Mouse (Mus musculus): ENCODE results near the gene Lix1l. TPM values are rescaled to one million over a fixed set of nuclear protein-coding genes. Genes with fewer than 3 reads are reported as not detected.
"Not testable (repeated sequence)": the region's sequence is repeated elsewhere in the genome, so short reads cannot be mapped to it uniquely, and the experiment has no call there.

The Lix1l gene
- polyA plus RNA-seq, 1 experiment from 2014 or later, result 8.7 TPM

DNA sequence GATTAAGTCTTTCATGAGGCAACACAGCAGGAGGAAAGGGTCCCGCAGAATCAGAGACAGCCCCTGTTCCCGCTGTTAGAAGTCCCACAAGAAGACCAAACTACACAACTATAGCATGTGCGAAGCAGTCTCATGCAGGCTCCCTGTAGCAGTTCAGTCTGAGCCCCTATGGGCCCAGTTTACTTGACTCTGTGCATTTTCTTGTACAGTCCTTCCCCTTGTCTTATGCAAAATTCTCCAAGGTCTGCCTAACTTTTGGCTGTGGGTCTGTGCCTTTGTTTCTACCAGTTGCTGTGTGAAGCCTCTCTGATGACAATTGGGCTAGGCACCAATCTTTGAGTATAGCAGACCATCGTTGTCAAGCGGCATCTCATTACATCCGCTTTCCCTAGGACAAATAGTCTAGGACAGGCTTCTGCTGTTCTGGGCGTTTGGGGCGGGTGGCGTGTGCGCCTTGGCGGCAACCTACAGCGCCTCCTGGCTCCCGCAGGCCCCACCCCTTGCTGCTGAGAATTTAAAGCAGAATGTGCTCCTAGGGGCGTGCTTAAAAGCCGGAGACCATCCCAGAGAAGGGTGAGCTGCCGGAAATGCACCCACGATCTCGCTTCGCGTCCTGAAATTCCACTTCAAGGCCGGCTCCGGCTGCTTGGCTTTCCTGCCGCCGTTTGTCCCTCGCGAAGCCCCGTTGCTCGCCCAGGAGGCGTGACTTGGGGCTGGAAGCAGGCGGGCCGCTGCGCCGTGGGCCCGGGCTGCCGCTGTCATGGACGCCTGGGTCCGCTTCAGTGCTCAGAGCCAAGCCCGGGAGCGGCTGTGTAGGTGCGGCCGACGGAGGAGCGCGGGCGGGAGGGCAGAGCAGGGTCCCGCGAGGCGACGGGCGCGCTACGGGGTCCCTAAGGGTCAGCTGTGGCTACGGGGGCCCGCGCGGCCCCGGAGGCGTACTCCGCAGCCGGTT lies 34.3 kb downstream of the Lix1l start, which contains the start of the genes Pex11b and Gm42957:
Gene Pex11b (plus strand): TSS at position 449 of the 952 bp plus-strand sequence.
Gene Gm42957 (plus strand): TSS at position 547 of the 952 bp plus-strand sequence.
- ATAC-seq (ENCODE audit: insufficient number of reproducible peaks, low FRiP score, low TSS enrichment, low read depth), result peak; percentile 92
- peaks cover 58% of the 10 kb centered on the region for H3K36me3 ChIP-seq
- no peaks in the 10 kb centered on the region for H3K27me3 ChIP-seq
- 2% methylated on average over 58 of the region's 60 CpGs for WGBS
- H3K9me3 ChIP-seq (replicated peaks), result no peaks in the 10 kb centered on the region
- peak within 1 kb of the TSS; percentile 90 for H3K27ac ChIP-seq (replicated peaks)
- peak within 1 kb of the TSS; percentile 95 for H3K4me3 ChIP-seq (replicated peaks)
- H3K4me1 ChIP-seq, result peaks cover 26% of the 10 kb centered on the region
- peak within 1 kb of the TSS; percentile 97 for H3K9ac ChIP-seq
- peak within 1 kb of the TSS; percentile 60 for H3K4me2 ChIP-seq (replicated peaks)

DNA sequence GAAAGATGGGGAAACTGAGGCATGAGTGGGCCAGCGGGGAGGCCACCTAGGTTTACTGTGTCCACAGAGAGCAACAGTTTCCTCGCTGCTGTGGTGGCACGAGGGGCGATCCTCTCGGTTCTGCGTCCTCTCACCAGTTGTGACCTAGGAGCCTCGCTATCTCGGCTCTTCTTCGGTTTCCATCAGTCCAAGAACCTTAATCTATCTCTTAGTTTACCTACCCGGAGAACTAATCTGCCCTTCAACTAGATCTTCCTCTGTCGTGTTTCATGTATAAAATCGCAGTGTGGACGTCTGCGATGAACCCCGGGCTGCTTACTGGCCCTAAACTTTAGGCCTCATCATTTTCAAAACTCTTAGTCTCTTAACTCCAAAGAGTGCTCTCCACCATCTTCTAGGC lies 35.0 kb downstream of the Lix1l start:
- peaks cover 60% of the 10 kb centered on the region for H3K36me3 ChIP-seq
- H3K9me3 ChIP-seq (replicated peaks), result no peaks in the 10 kb centered on the region
- no peaks in the 10 kb centered on the region for H3K27me3 ChIP-seq
- H3K4me3 ChIP-seq (replicated peaks), result peak overlapping the region; percentile 95
- WGBS, result 11% methylated on average over 15 of the region's 15 CpGs
- H3K9ac ChIP-seq, result peak overlapping the region; percentile 97
- H3K4me2 ChIP-seq (replicated peaks), result peak overlapping the region; percentile 60
- H3K4me1 ChIP-seq, result peaks cover 20% of the 10 kb centered on the region
- ATAC-seq (ENCODE audit: insufficient number of reproducible peaks, low FRiP score, low TSS enrichment, low read depth), result no peak
- H3K27ac ChIP-seq (replicated peaks), result peak overlapping the region; percentile 90

DNA sequence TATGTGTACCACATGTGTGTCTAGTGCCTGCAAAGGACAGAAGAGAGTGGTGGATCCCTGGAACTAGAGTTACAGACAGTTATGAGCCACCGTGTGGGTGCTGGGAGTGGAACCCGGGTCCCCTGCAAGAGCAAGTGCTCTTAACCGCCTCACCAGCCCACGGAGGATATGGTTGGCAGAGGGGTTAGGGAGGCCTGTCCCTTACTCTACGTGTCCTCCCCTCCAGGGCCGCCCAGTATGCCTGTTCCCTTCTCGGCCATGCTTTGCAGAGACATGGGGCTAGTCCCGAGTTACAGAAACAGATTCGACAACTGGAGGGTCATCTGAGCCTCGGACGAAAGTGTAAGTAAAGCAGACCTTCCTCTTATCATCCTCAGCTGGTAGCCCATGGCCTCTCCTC lies 35.5 kb downstream of the Lix1l start:
- no peak for ATAC-seq (ENCODE audit: insufficient number of reproducible peaks, low FRiP score, low TSS enrichment, low read depth)
- Histone ChIP-seq H3K9me3 (replicated peaks) (no peaks in the 10 kb centered on the region), H3K4me1 (peaks cover 16% of the 10 kb centered on the region), H3K9ac (peak overlapping the region; percentile 97; the same call in 1 of the 2 replicates), H3K27me3 (no peaks in the 10 kb centered on the region), H3K4me3 (replicated peaks) (peak overlapping the region; percentile 95), H3K36me3 (peaks cover 57% of the 10 kb centered on the region), H3K27ac (replicated peaks) (peak overlapping the region; percentile 90; the same call in 1 of the 2 replicates), H3K4me2 (replicated peaks) (peak overlapping the region; percentile 60)
- 62% methylated on average over 11 of the region's 11 CpGs for WGBS

- WGBS, result 93% methylated on average over 1 of the region's 1 CpGs
- no peak overlapping the region for H3K4me2 ChIP-seq (replicated peaks)
- peaks cover 16% of the 10 kb centered on the region for H3K4me1 ChIP-seq
- no peaks in the 10 kb centered on the region for H3K27me3 ChIP-seq
- no peak overlapping the region for H3K27ac ChIP-seq (replicated peaks)
- no peak for ATAC-seq (ENCODE audit: insufficient number of reproducible peaks, low FRiP score, low TSS enrichment, low read depth)
- H3K9me3 ChIP-seq (replicated peaks), result no peaks in the 10 kb centered on the region
- peaks cover 48% of the 10 kb centered on the region for H3K36me3 ChIP-seq
- no peak overlapping the region for H3K4me3 ChIP-seq (replicated peaks)
- H3K9ac ChIP-seq, result no peak overlapping the region
Measured at GRCm38 (mm10) chr3:96639219-96639618, 38.3 kb downstream of the Lix1l start.

DNA sequence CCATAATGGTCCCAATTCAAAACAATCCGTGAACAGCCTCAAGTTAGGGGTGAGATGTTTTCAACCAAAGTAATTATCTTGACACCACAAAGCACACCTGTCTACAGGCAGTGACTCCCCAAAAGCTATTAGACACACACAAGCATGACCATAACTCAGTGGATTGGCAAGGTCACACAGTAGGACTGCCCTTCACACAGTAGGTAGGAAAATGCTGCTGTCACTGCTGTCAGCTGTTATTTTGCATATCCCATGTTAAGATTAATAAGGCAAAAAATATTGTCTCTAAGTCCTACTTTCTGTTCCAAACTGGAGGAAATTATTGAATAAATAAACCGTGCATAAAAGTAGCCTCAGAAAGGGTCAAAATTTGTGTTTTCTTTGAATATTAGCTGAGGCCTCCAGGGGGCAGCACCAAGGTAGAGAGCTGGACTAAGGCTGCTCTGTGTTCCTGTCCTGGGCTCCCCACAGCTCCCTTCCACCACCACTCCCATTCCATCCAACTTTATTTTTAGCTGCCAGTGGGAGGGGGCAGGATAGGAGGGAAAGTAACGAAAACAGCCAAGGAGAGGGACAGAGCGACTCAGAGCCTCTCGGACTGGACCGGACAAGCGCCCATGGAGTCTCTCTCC lies 44.2 kb downstream of the Lix1l start, which contains the start of gene Itga10:
Gene Itga10 (plus strand): TSS at position 567 of the 632 bp plus-strand sequence.
- no peak within 1 kb of the TSS for H3K9ac ChIP-seq
- peak within 1 kb of the TSS; percentile 10; the same call in 1 of the 2 replicates for H3K4me3 ChIP-seq (replicated peaks)
- no peaks in the 10 kb centered on the region for H3K27me3 ChIP-seq
- no peaks in the 10 kb centered on the region for H3K4me1 ChIP-seq
- peak within 1 kb of the TSS; percentile 3; the same call in 1 of the 2 replicates for H3K27ac ChIP-seq (replicated peaks)
- H3K36me3 ChIP-seq, result peaks cover 29% of the 10 kb centered on the region
- H3K9me3 ChIP-seq (replicated peaks), result no peaks in the 10 kb centered on the region
- 59% methylated on average over 7 of the region's 7 CpGs for WGBS
- ATAC-seq (ENCODE audit: insufficient number of reproducible peaks, low FRiP score, low TSS enrichment, low read depth), result peak; percentile 81
- no peak within 1 kb of the TSS for H3K4me2 ChIP-seq (replicated peaks)

- H3K4me3 ChIP-seq (replicated peaks), result no peak overlapping the region
- H3K4me2 ChIP-seq (replicated peaks), result no peak overlapping the region
- H3K27ac ChIP-seq (replicated peaks), result no peak overlapping the region
- no peak for ATAC-seq (ENCODE audit: insufficient number of reproducible peaks, low FRiP score, low TSS enrichment, low read depth)
- H3K9me3 ChIP-seq (replicated peaks), result no peaks in the 10 kb centered on the region
- no peaks in the 10 kb centered on the region for H3K4me1 ChIP-seq
- peaks cover 18% of the 10 kb centered on the region for H3K36me3 ChIP-seq
- H3K9ac ChIP-seq, result no peak overlapping the region
- WGBS, result 82% methylated on average over 3 of the region's 3 CpGs
- H3K27me3 ChIP-seq, result no peaks in the 10 kb centered on the region
Measured at GRCm38 (mm10) chr3:96647365-96647764, 46.4 kb downstream of the Lix1l start.

DNA sequence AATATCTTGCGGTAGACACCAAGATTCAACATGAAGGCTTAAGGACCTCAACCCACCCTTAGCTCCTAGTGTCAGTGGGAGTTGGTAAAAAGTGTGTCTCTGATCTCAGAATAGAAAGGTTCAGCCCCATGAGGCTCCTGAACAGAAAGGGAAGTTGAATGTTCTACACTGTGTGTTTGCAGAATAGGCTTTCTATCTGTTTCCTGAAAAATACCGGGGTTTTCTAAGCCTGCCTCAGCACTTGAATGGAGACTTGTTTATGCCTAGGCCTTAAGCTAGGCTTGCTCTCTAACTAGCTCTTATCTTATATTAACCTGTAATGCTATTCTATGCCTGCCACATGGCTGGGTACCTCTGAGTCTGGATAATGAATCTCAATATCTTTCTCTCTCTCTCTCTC lies 60.0 kb downstream of the Lix1l start:
- Histone ChIP-seq H3K9me3 (replicated peaks) (no peaks in the 10 kb centered on the region), H3K36me3 (peaks cover 7% of the 10 kb centered on the region; the same call in 1 of the 2 replicates), H3K4me2 (replicated peaks) (no peak overlapping the region), H3K4me1 (peaks cover 21% of the 10 kb centered on the region), H3K27me3 (no peaks in the 10 kb centered on the region), H3K4me3 (replicated peaks) (no peak overlapping the region), H3K27ac (replicated peaks) (no peak overlapping the region), H3K9ac (no peak overlapping the region)
- 84% methylated on average over 2 of the region's 2 CpGs for WGBS
- ATAC-seq (ENCODE audit: insufficient number of reproducible peaks, low FRiP score, low TSS enrichment, low read depth), result no peak

DNA sequence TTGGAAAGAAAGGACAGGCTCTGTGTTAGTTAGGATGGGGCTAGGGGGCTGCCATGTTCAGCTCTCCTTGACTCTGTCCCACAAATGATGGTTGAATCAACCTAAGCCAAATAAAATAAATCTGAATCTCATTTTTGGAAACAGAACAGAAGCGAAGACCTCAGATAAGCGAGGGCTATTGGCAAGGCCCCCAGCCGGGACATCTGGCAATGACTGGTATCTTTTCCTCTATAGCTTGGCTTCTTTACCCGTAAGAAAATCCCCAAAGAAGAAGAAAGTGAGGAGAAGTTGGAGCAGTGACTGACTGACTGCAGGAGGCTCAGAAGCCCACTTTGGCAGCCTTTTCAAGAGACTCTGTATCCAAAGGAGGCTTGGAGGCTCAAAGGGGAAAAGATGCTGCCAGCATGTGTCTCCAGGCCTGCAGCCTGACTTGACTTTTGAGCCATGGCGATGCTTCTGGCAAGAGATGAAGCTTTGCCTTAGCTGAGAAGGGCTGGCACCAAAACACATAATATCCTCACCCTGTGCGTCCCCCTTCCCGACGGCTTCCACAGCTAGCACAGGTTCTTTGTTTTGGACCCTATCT lies 61.9 kb downstream of the Lix1l start:
- Histone ChIP-seq H3K36me3 (no peaks in the 10 kb centered on the region), H3K9me3 (replicated peaks) (no peaks in the 10 kb centered on the region), H3K4me3 (replicated peaks) (peak overlapping the region; percentile 24), H3K27me3 (no peaks in the 10 kb centered on the region), H3K27ac (replicated peaks) (peak overlapping the region; percentile 87), H3K9ac (no peak overlapping the region), H3K4me2 (replicated peaks) (peak overlapping the region; percentile 47), H3K4me1 (peaks cover 21% of the 10 kb centered on the region)
- whole genome bisulfite sequencing, result 32% methylated on average over 8 of the region's 8 CpGs
- ATAC-seq (ENCODE audit: insufficient number of reproducible peaks, low FRiP score, low TSS enrichment, low read depth), result no peak

GRCm38 (mm10) chr3:96663432-96664239 lies 62.7 kb downstream of the Lix1l start:
- Histone ChIP-seq H3K9me3 (replicated peaks) (no peaks in the 10 kb centered on the region), H3K9ac (no peak overlapping the region)
- WGBS, result 5% methylated on average over 18 of the region's 18 CpGs

GRCm38 (mm10) chr3:96665732-96666363 lies 64.9 kb downstream of the Lix1l start:
- H3K9me3 ChIP-seq (replicated peaks); H3K27ac ChIP-seq (replicated peaks); H3K4me2 ChIP-seq (replicated peaks); H3K4me3 ChIP-seq (replicated peaks); H3K9ac ChIP-seq; H3K36me3 ChIP-seq; H3K27me3 ChIP-seq; ATAC-seq (ENCODE audit: insufficient number of reproducible peaks, low FRiP score, low TSS enrichment, low read depth): not testable (repeated sequence)
- WGBS, result 88% methylated on average over 7 of the region's 7 CpGs
- peaks cover 27% of the 10 kb centered on the region for H3K4me1 ChIP-seq

More at GRCm38 (mm10) chr3:96663432-96664239, 62.7 kb downstream of the Lix1l start:
- no peaks in the 10 kb centered on the region for H3K36me3 ChIP-seq
- peak overlapping the region; percentile 24 for H3K4me3 ChIP-seq (replicated peaks)
- peaks cover 21% of the 10 kb centered on the region for H3K4me1 ChIP-seq
- no peaks in the 10 kb centered on the region for H3K27me3 ChIP-seq
- ATAC-seq (ENCODE audit: insufficient number of reproducible peaks, low FRiP score, low TSS enrichment, low read depth), result peak; percentile 92
- peak overlapping the region; percentile 87 for H3K27ac ChIP-seq (replicated peaks)
- peak overlapping the region; percentile 47 for H3K4me2 ChIP-seq (replicated peaks)

All from embryonic facial prominence, embryonic 15.5 days (tissue).